Mouse (Mus musculus) hindbrain, embryonic 10.5 days (tissue): Measurements from ENCODE around the gene Thrap3. TPM values are rescaled to one million over a fixed set of nuclear protein-coding genes. Genes with fewer than 3 reads are reported as not detected.

Source experiments
- DNase-seq: peaks from one replicate; pipeline ENCODE4 v3.0.0-alpha.2; 2017; ENCODE audit warnings: low spot score
- H3K27ac ChIP-seq: fragments of 300-500 bp; sonication (generic); 2 replicates; pipeline ENCODE4 v1.5.1; 2016; ENCODE audit warnings: mild to moderate bottlenecking, moderate library complexity
- H3K27me3 ChIP-seq: fragments of 300-500 bp; sonication (generic); 2 replicates; pipeline ENCODE4 v1.6.1; 2016; ENCODE audit warnings: mild to moderate bottlenecking; ENCODE audit not compliant: poor library complexity, insufficient read depth, severe bottlenecking
- H3K36me3 ChIP-seq: fragments of 300-500 bp; sonication (generic); 2 replicates; pipeline ENCODE4 v1.6.1; 2016; ENCODE audit warnings: mild to moderate bottlenecking, moderate library complexity
- H3K4me1 ChIP-seq: fragments of 300-500 bp; sonication (generic); replicated peaks from 2 replicates; pipeline ENCODE4 v1.6.1; 2016; ENCODE audit warnings: mild to moderate bottlenecking
- H3K4me3 ChIP-seq: fragments of 300-500 bp; sonication (generic); 2 replicates; pipeline ENCODE4 v1.5.1; 2016; ENCODE audit warnings: mild to moderate bottlenecking, moderate library complexity
- H3K9me3 ChIP-seq: fragments of 300-500 bp; sonication (generic); 2 replicates; pipeline ENCODE4 v1.6.1; 2016; ENCODE audit warnings: mild to moderate bottlenecking, moderate library complexity
- WGBS: fragments of 180-500 bp; shearing (Covaris S2); methylation state at CpG from one replicate; pipeline ENCODE4 v1.1.7; 2016; 5-methylcytosine and 5-hydroxymethylcytosine counted together
- polyA plus RNA-seq: library from polyadenylated mRNA; unstranded; fragments of >200 nt; fragmentation: Nextera tagmentation; extraction: Ambion mirVana; gene quantifications from 2 replicates; pipeline ENCODE4 v1.2.1, GENCODE M21; 2016

The Thrap3 gene
- polyA plus RNA-seq, 1 experiment from 2014 or later, result 230 TPM

DNA sequence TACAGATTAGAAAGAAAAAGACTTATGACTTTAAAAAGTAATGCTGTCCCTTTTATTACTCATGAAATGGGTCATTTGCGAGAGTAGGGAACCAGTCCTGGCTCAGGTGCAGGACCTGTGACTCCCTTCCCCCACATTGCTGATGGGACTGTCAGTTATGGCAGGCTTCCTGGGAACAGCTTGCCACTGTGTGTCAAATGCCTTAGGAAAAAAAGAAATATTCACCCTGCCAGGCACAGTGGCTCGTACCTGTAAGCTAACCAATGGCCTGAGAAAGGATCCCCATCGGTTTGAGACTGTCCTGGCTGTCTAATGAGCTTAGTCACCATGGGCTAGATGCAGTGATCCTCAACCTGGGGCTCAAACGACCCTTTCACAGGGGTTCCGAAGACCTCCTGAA is 82.5 kb downstream of the Thrap3 start:
- Histone ChIP-seq H3K27me3 (no peaks in the 10 kb centered on the region), H3K27ac (no peak overlapping the region), H3K4me3 (no peak overlapping the region), H3K36me3 (peaks cover 54% of the 10 kb centered on the region), H3K9me3 (peaks cover 10% of the 10 kb centered on the region; the same call in 1 of the 2 replicates), H3K4me1 (peaks cover 10% of the 10 kb centered on the region)
- DNase-seq, result no peak
- WGBS, result 92% methylated on average over 5 of the region's 5 CpGs

DNA sequence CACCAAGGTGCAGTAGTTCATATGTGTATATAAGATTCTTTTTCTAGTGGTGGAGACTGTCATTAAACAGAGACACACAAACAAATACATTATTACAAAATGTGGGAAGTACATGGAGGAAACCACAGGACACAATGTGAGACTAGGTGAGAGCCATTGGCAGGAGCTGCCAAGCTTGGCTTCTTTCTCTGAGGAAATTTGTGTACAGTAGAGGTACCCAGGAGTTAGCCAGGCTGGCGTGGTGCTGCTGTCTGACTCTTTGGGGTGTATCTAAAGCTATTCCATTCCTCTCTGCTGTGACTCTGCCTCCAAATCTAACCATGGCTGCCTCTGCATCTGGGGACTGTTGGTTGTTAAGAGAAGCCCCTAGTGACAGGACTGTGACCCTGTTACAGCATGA is 83.5 kb downstream of the Thrap3 start:
- Histone ChIP-seq H3K4me1 (peaks cover 14% of the 10 kb centered on the region), H3K27ac (no peak overlapping the region), H3K36me3 (peaks cover 44% of the 10 kb centered on the region), H3K9me3 (peaks cover 10% of the 10 kb centered on the region; the same call in 1 of the 2 replicates), H3K27me3 (no peaks in the 10 kb centered on the region), H3K4me3 (no peak overlapping the region)
- WGBS, result 84% methylated on average over 1 of the region's 1 CpGs
- no peak for DNase-seq

DNA sequence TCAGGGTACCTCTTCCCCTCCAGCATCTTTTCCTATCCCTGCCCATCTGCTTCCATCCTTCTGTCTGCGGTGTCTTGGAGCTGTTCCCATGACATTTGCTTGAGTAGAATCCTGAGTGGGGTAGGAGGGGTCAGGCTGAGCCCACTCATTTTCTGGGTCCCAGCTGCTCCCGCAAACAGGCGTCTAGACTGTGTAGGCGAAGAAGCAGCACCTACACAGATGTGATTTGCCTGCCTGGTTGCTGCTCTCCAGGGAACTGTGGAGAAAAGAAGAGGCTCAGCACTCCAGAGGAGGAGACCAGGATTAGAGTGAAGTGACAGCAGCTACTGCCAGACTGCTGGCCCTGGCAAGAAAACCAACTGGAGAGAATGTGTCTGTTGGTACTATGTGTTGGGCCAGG is 83.9 kb downstream of the Thrap3 start:
- DNase-seq, result no peak
- no peak overlapping the region for H3K27ac ChIP-seq
- peaks cover 40% of the 10 kb centered on the region for H3K36me3 ChIP-seq
- H3K4me3 ChIP-seq, result no peak overlapping the region
- H3K4me1 ChIP-seq, result peaks cover 18% of the 10 kb centered on the region
- no peaks in the 10 kb centered on the region for H3K27me3 ChIP-seq
- H3K9me3 ChIP-seq, result peaks cover 10% of the 10 kb centered on the region; the same call in 1 of the 2 replicates
- WGBS, result 92% methylated on average over 4 of the region's 4 CpGs

DNA sequence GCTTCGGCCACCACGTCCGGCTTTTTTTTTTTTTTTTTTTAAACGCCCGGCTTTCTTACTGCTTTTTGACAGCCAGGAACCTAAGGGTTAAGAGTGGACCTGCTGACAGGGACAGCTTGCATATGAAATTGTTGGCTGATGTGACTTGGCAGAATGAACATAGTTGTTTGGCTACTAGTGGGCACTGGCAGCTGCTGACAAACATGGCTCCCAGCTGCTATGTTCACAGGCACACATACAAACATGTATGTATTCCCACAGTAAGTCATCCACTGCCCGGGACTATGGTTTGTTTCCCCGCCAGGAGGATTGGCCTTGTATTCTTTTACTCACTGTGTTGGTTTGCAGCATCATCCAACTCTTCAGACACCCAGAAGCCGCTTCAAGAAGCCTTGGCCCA is 85.4 kb downstream of the Thrap3 start:
- no peak for DNase-seq
- Histone ChIP-seq H3K27ac (no peak overlapping the region), H3K36me3 (peaks cover 33% of the 10 kb centered on the region), H3K4me1 (peaks cover 26% of the 10 kb centered on the region), H3K9me3 (peaks cover 10% of the 10 kb centered on the region; the same call in 1 of the 2 replicates), H3K4me3 (no peak overlapping the region), H3K27me3 (no peaks in the 10 kb centered on the region)
- WGBS, result 87% methylated on average over 8 of the region's 8 CpGs

DNA sequence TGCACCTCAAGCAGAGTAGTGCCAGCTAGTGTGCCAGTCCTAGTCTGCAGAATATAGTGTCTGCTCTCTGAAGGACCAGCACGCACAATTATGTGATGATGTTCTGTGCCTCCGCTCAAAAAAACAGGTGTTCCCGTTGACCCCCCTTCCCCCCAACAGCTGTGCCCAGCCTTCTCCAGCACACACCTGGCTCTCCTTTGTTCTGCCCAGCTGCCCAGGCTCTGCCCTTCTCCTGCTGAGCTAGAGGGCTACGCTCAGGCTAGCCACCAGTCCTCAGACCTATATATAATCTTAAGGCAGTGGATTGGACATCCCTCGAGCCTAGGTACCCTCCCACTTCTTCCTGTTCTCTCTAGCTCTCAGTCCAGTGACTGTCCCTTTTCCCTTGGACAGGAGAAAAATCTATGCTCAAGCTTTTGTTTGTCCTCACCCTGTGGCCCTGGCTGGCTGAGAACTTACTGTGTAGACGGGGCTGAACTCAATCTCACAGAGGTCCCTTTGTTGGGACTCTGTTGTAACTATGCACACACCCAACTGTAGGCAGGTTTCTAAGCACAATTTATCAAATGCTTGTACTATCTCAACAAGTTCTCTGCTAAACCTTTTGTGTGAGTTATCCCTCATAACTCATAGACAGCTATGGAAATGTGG is 86.6 kb downstream of the Thrap3 start:
- DNase-seq, result no peak
- Histone ChIP-seq H3K4me1 (peaks cover 31% of the 10 kb centered on the region), H3K36me3 (peaks cover 22% of the 10 kb centered on the region), H3K9me3 (peaks cover 3% of the 10 kb centered on the region; the same call in 1 of the 2 replicates), H3K27me3 (no peaks in the 10 kb centered on the region), H3K4me3 (no peak overlapping the region), H3K27ac (no peak overlapping the region)
- 81% methylated on average over 6 of the region's 6 CpGs for WGBS

DNA sequence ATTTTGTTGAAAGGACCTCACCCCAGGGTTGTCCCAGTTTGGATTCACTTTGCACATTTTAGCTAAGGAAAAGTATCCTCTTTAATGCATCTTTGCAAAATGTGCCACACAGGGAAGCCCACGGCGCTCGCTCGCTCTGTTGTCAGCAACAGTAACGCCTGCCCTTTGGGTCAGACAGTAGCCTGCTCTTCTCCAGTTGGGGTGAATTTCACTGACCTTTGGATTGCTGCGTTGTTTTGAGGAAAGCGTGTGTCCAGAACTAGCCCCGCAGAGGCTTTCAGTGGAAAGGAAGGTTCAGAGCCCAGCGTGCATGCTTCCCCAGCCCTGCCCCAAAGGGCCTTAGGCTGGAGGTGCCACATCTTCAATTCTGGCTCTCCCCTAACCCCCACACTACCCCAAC is 87.1 kb downstream of the Thrap3 start:
- H3K27ac ChIP-seq, result no peak overlapping the region
- peaks cover 37% of the 10 kb centered on the region for H3K4me1 ChIP-seq
- DNase-seq, result no peak
- H3K4me3 ChIP-seq, result no peak overlapping the region
- no peaks in the 10 kb centered on the region for H3K9me3 ChIP-seq
- no peaks in the 10 kb centered on the region for H3K27me3 ChIP-seq
- H3K36me3 ChIP-seq, result peaks cover 16% of the 10 kb centered on the region
- WGBS, result 83% methylated on average over 9 of the region's 9 CpGs

Other genes starting within 250 kb of the Thrap3 start
- 0.70 and 1.1 TPM in 2 replicates for gene Csf3r, start 178.2 kb downstream of the Thrap3 start, polyA plus RNA-seq
- 139 and 147 TPM in 2 replicates for gene Mrps15, start 155.8 kb downstream of the Thrap3 start, polyA plus RNA-seq
- 27.7 and 30.9 TPM in 2 replicates for gene Oscp1, start 144.2 kb downstream of the Thrap3 start, polyA plus RNA-seq
- gene Lsm10, start 106.1 kb downstream of the Thrap3 start, polyA plus RNA-seq, result 46.8 and 49.1 TPM in 2 replicates
- 46.9 and 47.2 TPM in 2 replicates for gene Stk40, start 98.8 kb downstream of the Thrap3 start, polyA plus RNA-seq
- 29.8 and 35.3 TPM in 2 replicates for gene Eva1b, start 55.0 kb downstream of the Thrap3 start, polyA plus RNA-seq
- gene Sh3d21, start 39.3 kb downstream of the Thrap3 start, polyA plus RNA-seq, result 1.3 and 2.3 TPM in 2 replicates
- gene Map7d1, start 53.6 kb upstream of the Thrap3 start, polyA plus RNA-seq, result 64.8 and 99.0 TPM in 2 replicates
- 95.4 and 101 TPM in 2 replicates for gene Trappc3, start 59.6 kb upstream of the Thrap3 start, polyA plus RNA-seq
- gene Col8a2, start 84.0 kb upstream of the Thrap3 start, polyA plus RNA-seq, result 6.1 and 18.5 TPM in 2 replicates
- 88.2 and 89.5 TPM in 2 replicates for gene Adprhl2, start 118.9 kb upstream of the Thrap3 start, polyA plus RNA-seq
- 2.3 and 2.7 TPM in 2 replicates for gene Tekt2, start 122.9 kb upstream of the Thrap3 start, polyA plus RNA-seq
- 12.6 and 12.7 TPM in 2 replicates for gene Ago3, start 226.8 kb upstream of the Thrap3 start, polyA plus RNA-seq